Mouse (Mus musculus) kidney, embryonic 14.5 days (tissue): ENCODE measurements around the gene Speer2. TPM values are rescaled to one million over a fixed set of nuclear protein-coding genes. Genes with fewer than 3 reads are reported as not detected.

Experiments
- ATAC-seq: fragments of 200-750 bp; cut with Nextera tagmentation; 2 replicates; pipeline ENCODE4 v1.8.0; 2017; ENCODE audit warnings: moderate number of reproducible peaks, mild to moderate bottlenecking, moderate TSS enrichment, moderate library complexity; ENCODE audit not compliant: low FRiP score, low TSS enrichment
- H3K27ac ChIP-seq: fragments of 300-500 bp; sonication (generic); 2 replicates; pipeline ENCODE4 v1.5.1; 2014; ENCODE audit warnings: low read depth, mild to moderate bottlenecking, low read length, moderate library complexity, mixed read lengths
- H3K27me3 ChIP-seq: fragments of 300-500 bp; sonication (generic); 2 replicates; pipeline ENCODE4 v1.6.1; 2014; ENCODE audit warnings: mild to moderate bottlenecking, low read length; ENCODE audit not compliant: control insufficient read depth, insufficient read depth
- H3K36me3 ChIP-seq: fragments of 300-500 bp; sonication (generic); 2 replicates; pipeline ENCODE4 v1.6.1; 2014; ENCODE audit warnings: low read length, mixed read lengths; ENCODE audit not compliant: control insufficient read depth, insufficient read depth
- H3K4me1 ChIP-seq: fragments of 300-500 bp; sonication (generic); 2 replicates; pipeline ENCODE4 v1.6.1; 2014; ENCODE audit warnings: low read length, mixed read lengths; ENCODE audit not compliant: control insufficient read depth, insufficient read depth
- H3K4me2 ChIP-seq: fragments of 300-500 bp; sonication (generic); replicated peaks from 2 replicates; pipeline ENCODE4 v1.6.1; 2014; ENCODE audit warnings: low read depth, mild to moderate bottlenecking, low read length
- H3K4me3 ChIP-seq: fragments of 300-500 bp; sonication (generic); 2 replicates; pipeline ENCODE4 v1.5.1; 2014; ENCODE audit warnings: mild to moderate bottlenecking, low read length
- H3K9ac ChIP-seq: fragments of 300-500 bp; sonication (generic); 2 replicates; pipeline ENCODE4 v1.6.1; 2014; ENCODE audit warnings: low read depth, mild to moderate bottlenecking, low read length, moderate library complexity
- H3K9me3 ChIP-seq: fragments of 300-500 bp; sonication (generic); 2 replicates; pipeline ENCODE4 v1.6.1; 2016; ENCODE audit warnings: low read length; ENCODE audit not compliant: control insufficient read depth
- WGBS: fragments of 180-500 bp; shearing (Covaris S2); extraction: QIAGEN DNeasy Blood & Tissue Kit; methylation state at CpG from one replicate; pipeline ENCODE4 v1.1.7; 2014; 5-methylcytosine and 5-hydroxymethylcytosine counted together
- polyA plus RNA-seq: library from polyadenylated mRNA; unstranded; fragments of >200 nt; fragmentation: Nextera tagmentation; extraction: Ambion mirVana; gene quantifications from 2 replicates; pipeline ENCODE4 v1.2.1, GENCODE M21; 2014

Gene Speer2
- not detected in 2 replicates for polyA plus RNA-seq

DNA sequence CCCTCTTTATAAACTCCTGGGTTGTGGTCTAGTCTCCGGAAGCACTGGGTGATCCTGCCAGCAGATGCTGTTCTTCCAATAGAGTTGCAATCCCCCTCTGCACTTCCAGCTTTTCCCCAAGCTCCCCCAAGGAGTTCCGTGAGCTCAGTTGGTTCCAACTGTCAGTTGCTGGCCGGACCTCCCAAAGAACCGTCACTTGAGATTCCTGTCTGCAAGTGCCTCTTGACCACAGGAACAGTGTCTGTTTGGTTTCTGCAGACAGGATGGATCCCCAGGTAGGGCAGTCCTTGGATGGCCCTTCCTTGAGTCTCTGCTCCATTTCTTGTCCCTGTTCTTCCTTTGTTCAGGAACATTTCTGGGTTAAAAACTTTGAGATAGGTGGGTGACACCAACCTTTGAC is at the start of gene Speer2:
Speer2 (minus strand) TSS at position 101 of the 400 bp plus-strand sequence.
- WGBS, result 92% methylated on average over 4 of the region's 4 CpGs
- no peaks in the 10 kb centered on the region for H3K27me3 ChIP-seq
- H3K4me3 ChIP-seq, result no peak within 1 kb of the TSS
- ATAC-seq, result no peak
- no peaks in the 10 kb centered on the region; the same call in 1 of the 2 replicates for H3K9me3 ChIP-seq
- no peaks in the 10 kb centered on the region for H3K36me3 ChIP-seq
- no peaks in the 10 kb centered on the region for H3K4me1 ChIP-seq
- H3K27ac ChIP-seq, result no peak within 1 kb of the TSS
- H3K4me2 ChIP-seq, result no peak within 1 kb of the TSS
- H3K9ac ChIP-seq, result no peak within 1 kb of the TSS

DNA sequence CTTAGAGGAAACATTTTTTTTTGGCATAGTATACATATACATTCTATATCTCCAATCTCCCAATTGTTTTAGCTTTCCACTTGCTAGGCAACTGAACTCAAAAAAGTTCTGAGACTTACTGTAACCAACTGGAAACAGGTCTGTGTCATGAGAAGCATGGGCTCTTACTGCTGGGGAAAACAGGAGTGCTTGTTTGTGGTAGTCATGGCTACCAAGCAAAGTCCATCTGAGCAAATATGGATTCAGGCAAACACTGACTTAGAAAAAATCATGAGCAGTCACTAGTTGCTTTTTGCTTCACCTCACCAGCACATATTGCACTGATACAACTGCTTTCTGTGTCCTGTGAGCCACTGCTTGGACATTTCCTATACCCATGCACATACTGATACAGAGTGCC is 40.8 kb upstream of the Speer2 start:
- no peak overlapping the region for H3K9ac ChIP-seq
- no peaks in the 10 kb centered on the region for H3K27me3 ChIP-seq
- no peak overlapping the region for H3K4me3 ChIP-seq
- no peak overlapping the region for H3K4me2 ChIP-seq
- no peak overlapping the region for H3K27ac ChIP-seq
- H3K9me3 ChIP-seq, result no peaks in the 10 kb centered on the region
- ATAC-seq, result no peak
- H3K36me3 ChIP-seq, result no peaks in the 10 kb centered on the region
- no peaks in the 10 kb centered on the region for H3K4me1 ChIP-seq

DNA sequence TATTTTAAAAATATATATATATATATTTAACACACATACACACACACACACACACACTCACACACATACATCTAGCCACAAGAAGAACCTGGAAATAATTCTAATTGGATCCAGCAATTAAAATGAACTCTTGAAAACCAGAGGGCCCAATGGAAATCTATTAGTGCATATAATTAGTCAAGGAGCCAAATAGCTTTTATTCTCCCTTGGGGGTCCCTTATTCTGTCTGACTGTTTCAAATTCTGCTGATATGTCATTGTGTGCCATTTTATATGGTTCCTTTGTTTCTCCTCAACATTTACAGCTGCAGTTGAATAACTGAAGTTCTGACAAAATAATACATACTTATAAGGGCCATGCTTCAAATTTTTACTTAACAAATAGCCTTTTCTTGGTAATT is 17.2 kb upstream of the Speer2 start:
- no peak overlapping the region for H3K4me2 ChIP-seq
- no peaks in the 10 kb centered on the region for H3K9me3 ChIP-seq
- H3K4me1 ChIP-seq, result no peaks in the 10 kb centered on the region
- H3K27me3 ChIP-seq, result no peaks in the 10 kb centered on the region
- H3K4me3 ChIP-seq, result no peak overlapping the region
- no peak for ATAC-seq
- H3K27ac ChIP-seq, result no peak overlapping the region
- H3K36me3 ChIP-seq, result no peaks in the 10 kb centered on the region
- no peak overlapping the region for H3K9ac ChIP-seq

DNA sequence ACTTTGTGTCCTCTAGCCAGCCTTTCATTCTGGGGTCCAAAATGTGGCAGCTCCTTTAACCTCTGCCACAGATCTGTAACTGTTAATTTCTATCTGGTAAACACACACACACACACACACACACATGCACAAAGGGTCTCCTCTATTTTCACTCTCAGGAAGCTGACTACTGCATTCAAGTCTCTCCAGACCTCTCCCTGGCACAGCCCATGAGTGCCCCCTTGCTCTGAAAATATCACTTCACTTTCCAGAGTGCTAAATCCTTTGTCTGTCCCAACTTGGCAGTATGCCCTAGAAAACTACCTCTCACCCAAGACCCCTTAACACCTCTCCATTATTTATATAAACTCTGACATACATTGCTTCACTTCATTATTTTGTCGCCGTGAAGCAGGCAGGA is 26.9 kb downstream of the Speer2 start:
- Histone ChIP-seq H3K4me1 (no peaks in the 10 kb centered on the region), H3K9ac (no peak overlapping the region), H3K36me3 (no peaks in the 10 kb centered on the region), H3K27ac (no peak overlapping the region), H3K4me3 (no peak overlapping the region), H3K27me3 (no peaks in the 10 kb centered on the region), H3K4me2 (no peak overlapping the region), H3K9me3 (no peaks in the 10 kb centered on the region)
- no peak for ATAC-seq
- WGBS, result 54% methylated on average over 2 of the region's 2 CpGs

DNA sequence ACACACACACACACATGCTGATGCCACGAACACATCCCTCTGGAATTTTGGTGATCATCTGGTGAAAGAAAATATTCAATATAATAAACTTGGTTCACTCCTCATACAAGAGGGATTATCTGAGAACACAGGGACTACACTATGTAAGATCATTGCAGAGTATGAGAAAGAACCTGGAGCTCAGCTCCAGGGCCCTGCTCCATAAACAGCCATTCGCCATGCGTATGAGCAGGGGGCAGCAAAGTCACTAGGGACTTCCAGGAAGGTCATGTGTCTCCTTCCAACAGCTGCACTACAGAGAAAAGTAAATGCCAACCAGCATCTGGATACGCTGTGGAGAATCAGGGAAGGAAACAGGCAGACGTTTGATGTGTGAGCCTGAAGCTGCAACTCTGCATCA is 49.9 kb downstream of the Speer2 start:
- Histone ChIP-seq H3K36me3 (no peaks in the 10 kb centered on the region), H3K4me3 (no peak overlapping the region), H3K4me2 (no peak overlapping the region), H3K27me3 (no peaks in the 10 kb centered on the region), H3K27ac (no peak overlapping the region), H3K4me1 (no peaks in the 10 kb centered on the region), H3K9me3 (no peaks in the 10 kb centered on the region), H3K9ac (no peak overlapping the region)
- 70% methylated on average over 5 of the region's 5 CpGs for WGBS
- ATAC-seq, result no peak
